Mouse (Mus musculus) megakaryocyte progenitor cell, adult 5-6 weeks (primary cell): Measurements from ENCODE around the gene 4931409K22Rik. TPM values are rescaled to one million over a fixed set of nuclear protein-coding genes. Genes with fewer than 3 reads are reported as not detected.

ENCODE experiments used
- ATAC-seq: replicated peaks from 2 replicates; pipeline ENCODE4 v1.8.0; 2016; ENCODE audit warnings: mild to moderate bottlenecking, moderate TSS enrichment, inconsistent platforms; ENCODE audit not compliant: poor library complexity
- total RNA-seq, 2 experiments: library from RNA; stranded (forward) in 1 of 2; stranded (reverse) in 1 of 2; fragments of 157-497, 149-512 nt in 1 of 2; fragments of 200-1000 nt in 1 of 2; gene quantifications; 2 replicates each; pipeline versions ENCODE4 v1.2.3 to v1.2.4; 2015 to 2017

Gene 4931409K22Rik
- total RNA-seq (2015) = not detected in 2 replicates
- total RNA-seq (2017) = not detected in 2 replicates

DNA sequence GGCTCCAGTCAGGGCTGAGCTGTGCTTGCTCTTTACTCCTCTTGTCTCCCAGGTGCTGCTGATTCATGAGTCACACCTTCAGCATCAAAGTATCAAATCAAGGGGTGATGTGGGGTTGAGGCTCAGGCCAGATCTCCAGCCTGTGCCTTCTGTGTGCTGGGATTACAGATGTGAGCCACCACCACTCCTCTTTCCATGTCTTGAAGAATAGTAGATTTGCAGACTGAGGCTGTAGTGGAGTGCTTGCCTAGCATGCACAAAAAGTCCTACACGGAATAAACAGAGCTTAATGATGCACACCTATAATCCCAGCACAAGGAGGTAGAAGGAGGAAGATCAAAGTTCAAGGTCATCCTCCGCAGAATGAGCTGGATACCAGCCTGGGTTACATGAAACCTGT is at the start of gene 4931409K22Rik:
Gene 4931409K22Rik, minus strand, starts transcription at position 101 of the 400 bp plus-strand sequence.
- ATAC-seq = no peak

DNA sequence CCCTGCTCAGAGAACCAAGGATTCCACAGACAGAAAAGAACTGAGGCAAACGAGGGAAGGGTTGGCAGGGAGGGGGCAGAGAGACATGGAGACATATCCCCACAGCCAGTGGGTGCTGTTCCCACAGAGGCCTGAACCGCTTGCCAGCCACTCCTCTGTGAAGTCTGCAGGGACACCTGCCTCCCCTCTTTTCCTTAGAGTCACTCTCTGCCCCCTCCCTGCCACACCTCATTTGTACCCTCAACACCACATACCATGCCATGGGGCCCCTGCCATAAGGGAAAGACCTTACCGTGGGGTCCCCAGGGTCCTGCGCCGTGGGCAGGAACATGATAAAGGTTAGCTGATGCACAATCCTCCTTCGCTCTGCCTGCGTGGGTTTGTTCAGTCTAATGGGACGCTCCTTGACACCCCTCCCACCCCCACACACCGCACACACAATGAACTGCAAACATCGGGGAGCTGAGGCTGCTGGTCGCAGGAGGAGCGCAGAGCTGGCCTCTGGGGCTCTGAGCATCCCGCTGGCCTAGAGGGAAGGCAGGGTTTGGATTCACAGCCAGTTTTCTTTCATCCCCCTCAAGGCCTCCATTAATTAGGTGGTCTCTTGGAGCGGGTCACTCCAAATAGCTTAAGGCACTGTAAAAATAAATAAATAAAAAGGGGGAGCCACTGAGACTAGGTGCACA is 49.5 kb upstream of the 4931409K22Rik start:
- no peak for ATAC-seq

- no peak for ATAC-seq
Observed at GRCm38 (mm10) chr5:24605321-24605979, 48.8 kb upstream of the 4931409K22Rik start.

GRCm38 (mm10) chr5:24604656-24605100 is 48.1 kb upstream of the 4931409K22Rik start:
- ATAC-seq = no peak

- ATAC-seq = no peak
Observed at GRCm38 (mm10) chr5:24604080-24604655, 47.6 kb upstream of the 4931409K22Rik start.

- no peak for ATAC-seq
Observed at GRCm38 (mm10) chr5:24603431-24604010, 46.9 kb upstream of the 4931409K22Rik start.

DNA sequence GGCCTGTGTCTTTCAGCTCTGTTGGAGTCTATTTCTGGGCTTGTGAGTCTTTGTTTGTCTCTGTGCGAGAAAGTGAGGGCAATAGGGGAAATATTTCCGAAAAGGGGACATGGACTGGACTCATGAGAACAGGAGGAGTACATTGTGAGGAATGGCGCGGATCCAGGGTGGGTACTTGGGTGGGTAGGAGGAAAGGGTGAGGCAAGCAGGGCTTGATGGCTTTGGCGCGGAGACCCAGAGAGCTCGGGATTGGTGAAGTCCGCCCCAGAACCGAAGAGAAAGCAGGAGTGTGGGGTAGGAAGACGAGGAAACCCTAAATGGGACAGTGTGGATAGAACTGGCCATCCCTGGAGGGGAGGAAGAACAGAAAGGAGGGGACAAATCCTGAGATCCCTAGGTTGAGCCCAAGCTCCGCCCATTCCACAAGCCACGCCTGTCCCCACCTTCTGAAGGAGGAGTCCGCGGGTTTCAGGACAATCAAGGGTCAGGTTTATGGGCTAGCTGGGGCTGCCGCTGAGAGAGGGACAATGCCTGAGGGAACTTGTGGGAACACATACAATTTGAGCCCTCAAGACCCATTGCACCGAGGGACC is 46.2 kb upstream of the 4931409K22Rik start:
- ATAC-seq = peak; percentile 29; the same call in 1 of the 2 replicates

DNA sequence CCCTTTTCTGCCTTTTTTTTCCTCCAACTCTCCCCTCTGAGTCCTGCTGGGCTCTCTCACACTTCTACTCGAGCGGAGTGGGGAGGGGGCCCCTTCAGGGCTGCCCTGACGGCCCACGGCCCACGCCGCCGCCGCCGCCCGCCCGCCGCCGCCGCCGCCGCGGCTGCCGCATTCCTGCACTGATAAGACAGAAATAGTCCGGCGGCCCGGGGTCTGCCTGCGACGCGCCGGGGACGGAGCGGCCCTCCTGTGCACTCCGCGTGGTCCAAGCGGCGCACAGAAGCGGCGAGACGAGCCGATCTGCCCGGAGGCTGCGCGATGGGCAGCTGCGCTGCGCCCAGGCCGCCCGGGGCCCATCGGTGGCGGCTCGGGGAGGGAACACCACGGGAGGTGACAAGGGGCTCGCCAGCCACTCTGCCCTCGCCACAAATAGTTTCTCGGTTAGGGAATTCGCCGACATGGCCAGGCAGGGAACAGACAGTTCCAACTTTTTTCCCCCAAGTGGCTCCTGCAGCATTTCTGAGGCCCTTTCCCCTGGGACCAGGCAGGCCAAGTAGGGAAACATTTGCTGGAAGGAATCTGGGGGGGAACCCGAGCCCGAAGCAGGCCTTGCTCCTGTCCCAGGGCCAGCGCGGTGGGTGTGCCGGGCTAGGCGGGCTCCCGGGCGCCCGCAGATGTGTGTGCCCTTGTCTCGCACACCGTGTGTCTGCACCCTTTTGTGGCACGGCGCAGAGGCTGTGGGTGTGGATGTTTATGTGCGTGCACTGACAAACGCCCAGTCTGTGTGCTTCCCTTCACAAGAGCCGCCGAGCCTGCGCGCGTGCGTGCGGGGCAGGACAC is 45.5 kb upstream of the 4931409K22Rik start:
- ATAC-seq = 0 out of 2 replicates have a peak, but pooled peaks have one; percentile 18

GRCm38 (mm10) chr5:24601071-24601835 is 44.6 kb upstream of the 4931409K22Rik start:
- ATAC-seq = no peak

DNA sequence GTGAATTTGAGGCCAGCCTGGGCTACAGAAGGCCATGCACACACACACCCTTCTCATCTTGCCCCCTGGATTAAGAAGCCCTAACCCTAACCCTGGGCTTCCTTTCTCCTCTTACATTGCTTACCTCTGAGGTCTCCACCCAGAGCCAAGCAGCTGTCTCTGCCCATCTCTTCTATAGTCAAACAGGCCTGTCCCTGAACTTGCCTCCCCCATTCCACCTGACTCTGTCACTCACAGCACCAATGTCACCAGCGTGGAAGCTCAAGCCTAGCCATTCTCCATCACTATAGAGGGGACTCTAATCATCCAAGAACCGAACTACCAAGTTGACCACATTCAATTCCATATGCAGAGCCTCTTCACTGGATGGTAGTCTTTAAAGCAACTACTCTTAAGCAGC is 43.6 kb upstream of the 4931409K22Rik start:
- no peak for ATAC-seq

GRCm38 (mm10) chr5:24599137-24599536 is 42.5 kb upstream of the 4931409K22Rik start:
- no peak for ATAC-seq

DNA sequence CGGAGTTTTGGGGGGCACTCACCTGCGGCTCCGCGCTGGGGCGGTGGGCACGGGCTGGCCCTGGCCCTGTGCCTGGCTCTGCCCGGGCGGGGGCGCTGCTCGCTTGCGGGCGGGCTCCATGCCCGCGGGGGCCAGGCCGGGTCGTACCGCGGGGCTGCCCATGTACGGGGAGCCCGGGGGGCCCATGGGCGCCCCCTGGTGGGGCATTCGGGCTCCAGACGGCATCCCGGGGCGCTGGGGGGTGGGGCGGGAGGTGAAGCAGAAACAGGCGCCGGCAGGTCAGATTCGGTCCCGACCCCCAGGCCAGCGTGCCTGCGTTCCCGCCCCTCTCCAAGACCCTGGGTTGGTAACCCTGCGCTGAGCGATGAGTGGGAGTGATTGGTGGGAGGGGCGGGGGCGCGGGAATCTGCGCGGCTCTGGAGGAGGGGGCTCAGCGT is 42.0 kb upstream of the 4931409K22Rik start:
- ATAC-seq = peak; percentile 30; the same call in 1 of the 2 replicates

DNA sequence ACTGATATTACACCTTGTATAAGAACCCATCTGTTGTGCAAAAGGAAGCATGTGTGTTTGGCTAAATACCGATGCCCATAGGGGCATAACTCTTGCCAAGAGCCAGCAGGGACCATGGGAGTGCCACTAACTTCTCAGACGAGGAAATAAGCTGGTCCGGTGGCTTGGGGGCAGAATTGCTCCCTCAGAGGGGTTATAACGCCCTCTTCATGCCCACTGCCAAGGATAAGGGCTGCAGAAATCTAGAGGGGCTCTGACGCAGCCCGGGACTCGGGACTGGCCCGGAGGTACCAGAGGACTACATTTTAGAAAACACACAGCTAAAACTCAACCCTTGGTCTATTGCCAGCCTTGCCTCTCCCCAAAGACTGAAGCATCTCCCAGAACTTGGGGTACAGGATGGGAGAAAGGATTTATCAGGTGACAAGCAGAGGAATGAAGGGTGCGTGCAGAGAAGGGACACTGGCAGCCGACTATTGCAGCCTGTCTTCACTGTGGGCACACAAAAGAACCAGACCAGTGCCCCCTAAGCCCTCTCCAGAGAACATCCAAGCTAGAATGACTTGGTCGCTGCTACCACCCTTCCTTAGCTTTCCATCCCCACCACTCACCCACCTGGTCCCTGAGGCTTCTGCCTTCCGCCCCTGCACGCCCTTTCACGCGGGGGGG is 41.4 kb upstream of the 4931409K22Rik start:
- no peak for ATAC-seq

DNA sequence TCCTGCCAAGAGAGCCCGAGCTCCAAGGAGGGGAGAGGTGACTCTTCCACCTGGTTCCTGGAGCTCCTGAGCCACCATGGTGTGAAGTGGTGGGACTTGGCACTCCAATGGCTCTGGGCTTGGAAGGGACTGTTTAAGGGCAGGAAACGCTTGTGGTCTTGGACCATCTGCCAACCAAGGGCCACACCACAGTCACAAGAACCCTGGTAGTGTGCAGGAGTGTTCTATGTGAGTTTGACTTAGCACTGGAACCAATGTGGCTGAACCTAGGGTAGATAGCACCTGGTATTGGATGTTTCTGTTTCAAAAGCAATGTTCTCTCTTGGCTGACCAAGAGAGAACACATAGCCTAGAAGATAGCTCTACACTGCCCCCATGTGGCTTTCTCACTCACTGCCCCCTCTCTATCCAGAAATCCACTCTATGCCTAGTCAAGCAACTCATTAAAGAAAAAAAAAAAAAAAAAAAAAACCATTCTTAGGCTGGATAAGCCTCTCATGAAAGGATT is 40.7 kb upstream of the 4931409K22Rik start:
- peak; percentile 73 for ATAC-seq

DNA sequence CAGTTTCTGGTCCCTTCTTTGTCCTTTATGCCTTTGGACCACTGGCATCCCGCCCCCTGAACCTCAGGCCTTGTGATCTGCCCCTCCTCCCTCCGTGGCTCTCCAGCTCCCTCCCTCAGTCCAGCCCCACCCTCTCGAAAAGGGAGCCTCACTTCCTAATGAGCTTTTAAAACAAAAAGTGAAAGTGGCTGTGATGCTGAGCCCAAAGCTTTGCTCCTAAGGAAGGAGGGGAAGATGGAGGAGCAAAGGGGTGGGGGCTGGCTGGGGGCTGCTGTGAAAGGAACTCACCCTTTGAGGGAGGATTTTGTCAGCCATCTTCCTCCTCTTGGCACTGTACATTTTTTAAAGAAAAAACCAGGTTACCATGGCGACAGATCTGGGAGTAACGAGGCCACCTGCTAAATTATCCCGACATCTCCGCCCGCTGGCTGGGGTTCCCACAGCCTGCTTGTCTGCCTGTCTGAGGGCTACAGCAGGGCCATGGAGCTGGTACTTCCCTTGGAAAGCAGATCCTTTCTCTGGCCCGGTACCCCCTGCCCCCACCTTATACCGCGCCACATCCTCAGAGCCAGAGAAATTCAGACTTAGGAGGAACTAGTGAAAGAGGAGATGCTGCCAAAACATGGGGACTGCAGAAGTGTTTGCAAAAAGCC is 40.0 kb upstream of the 4931409K22Rik start:
- 0 out of 2 replicates have a peak, but pooled peaks have one; percentile 5 for ATAC-seq

DNA sequence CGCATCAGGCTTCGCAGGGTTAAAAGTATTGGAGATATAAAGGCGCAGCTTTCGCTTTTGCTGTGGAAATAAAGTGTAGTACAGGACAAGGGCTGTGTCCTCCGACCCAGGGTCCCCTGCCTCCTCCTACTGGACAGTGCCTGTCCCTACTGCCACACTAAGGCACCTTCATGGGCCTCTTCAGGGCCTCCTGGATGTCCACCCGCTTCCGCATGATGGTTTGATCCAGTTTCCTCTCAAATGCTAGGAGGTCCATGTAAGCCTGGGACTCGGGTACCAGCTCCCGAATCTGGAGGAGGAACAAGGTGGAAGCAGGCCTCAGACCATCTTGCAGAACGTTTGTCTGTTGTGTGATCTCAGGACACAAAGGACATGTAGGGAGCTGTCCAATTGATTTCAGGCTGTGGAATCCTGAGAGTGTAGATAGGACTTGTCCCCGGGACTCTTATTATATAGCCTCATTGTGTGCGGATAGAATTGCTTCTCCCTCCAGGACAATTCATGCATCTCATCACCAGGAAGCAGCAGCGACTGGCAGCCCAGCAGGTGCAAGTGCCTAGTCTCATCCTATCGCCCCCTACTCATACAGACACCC is 39.3 kb upstream of the 4931409K22Rik start:
- ATAC-seq = no peak

DNA sequence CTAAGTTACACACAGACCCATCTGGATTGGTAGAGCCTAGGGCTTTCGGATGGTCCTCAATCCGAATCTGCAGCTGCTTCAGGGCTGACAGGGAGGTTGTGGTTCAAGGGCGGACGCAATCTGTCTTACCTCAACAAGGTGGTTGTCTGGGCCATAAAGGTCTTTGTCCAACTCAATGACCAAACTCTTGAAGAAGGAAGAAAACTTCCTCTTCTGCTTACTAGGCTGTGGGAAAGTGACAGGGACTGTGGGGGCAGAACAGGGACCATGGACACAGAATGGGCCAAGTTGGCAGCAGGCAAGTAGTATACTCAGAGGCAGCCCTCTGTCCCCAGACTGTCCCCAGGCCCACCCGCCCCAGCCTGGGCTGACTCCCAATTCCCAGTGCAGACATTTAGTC is 38.7 kb upstream of the 4931409K22Rik start:
- no peak for ATAC-seq

DNA sequence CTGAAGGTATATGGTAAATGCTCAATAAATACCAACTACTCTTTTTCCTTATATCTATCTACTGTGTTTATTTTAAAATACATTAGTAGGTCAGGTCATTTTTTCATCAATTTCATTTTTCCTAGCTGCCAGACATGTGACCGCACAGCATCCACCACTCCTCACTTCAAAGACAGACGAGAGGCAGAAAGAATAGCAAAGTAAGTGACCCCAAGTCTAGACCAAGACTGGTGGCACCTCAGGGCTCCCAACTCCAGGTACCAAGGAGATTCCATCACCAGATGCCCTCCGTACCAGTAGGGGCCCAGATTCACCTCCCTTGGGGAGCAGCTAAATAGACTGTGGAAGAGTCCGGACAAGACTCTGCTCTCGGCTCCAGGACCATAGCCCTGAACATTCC is 37.7 kb upstream of the 4931409K22Rik start:
- ATAC-seq = no peak
